Mouse (Mus musculus): ENCODE measurements around the gene Trpv3.

- TF ChIP-seq CTCF (conservative IDR thresholded peaks at IDR 0.05; ENCODE audit: low read length): no peak
- TF ChIP-seq NANOG (IDR thresholded peaks at IDR 0.05; ENCODE audit: borderline replicate concordance, low read length): no peak
These were observed 69.7 kb downstream of the Trpv3 start for GRCm38 (mm10) chr11:73336919-73337318.

Data from E14TG2a.4 (cell line).